Mouse (Mus musculus): ENCODE measurements at regions not wholly inside any gene's neighbourhood (a gene's known extent, or its start where the extent isn't known, plus 50 kb on each side); places are given as distances from the start of the nearest gene placed in this dataset.

GRCm38 (mm10) chr5:28903805-28904320 is 291.9 kb upstream of the Rnf32 start:
- DNase-seq (ENCODE audit: extremely low spot score in 1 of 2, low spot score in 2 of 2): no peak
- no peak for TF ChIP-seq CTCF (IDR thresholded peaks at IDR 0.05)
- intact Hi-C loops (cut with DNase I): no loop called here
- Histone ChIP-seq H3K27ac (no peak overlapping the region), H3K4me3 (no peak overlapping the region)

DNA sequence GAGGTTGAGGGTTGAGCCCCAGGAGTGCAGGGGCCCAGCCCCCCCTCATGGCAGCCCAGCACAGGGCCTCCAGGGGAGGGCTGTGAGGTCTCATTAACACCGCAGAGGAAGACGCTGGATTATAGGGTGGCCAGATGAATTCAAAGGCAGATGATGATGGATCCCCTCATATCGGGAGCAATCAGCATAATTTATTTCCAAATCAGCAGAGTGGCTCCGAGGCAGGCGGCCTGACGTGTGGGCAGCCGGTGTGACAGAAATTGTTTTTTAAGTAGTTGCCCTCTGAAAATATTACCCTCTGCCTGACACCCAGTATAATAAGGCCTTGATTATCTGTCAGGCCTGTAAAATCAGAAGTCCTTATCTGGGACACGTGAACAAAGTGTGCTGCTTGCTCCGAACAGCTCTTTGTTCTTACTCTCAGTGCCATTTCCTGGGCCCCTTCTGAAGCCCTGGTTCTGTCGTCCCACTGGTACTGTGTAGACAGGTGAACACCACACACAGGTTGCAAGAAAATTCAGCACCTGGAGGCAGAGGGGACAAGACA is 303.0 kb upstream of the Rnf32 start:
- TF ChIP-seq CTCF (IDR thresholded peaks at IDR 0.05): no peak
- intact Hi-C loops (cut with DNase I): no loop called here
- no peak overlapping the region for H3K27ac ChIP-seq

GRCm38 (mm10) chr5:28891988-28892387 is 303.8 kb upstream of the Rnf32 start:
- intact Hi-C loops (cut with DNase I): no loop called here
- DNase-seq (ENCODE audit: extremely low spot score in 1 of 2, low spot score in 2 of 2): no peak
- no peak overlapping the region for H3K4me3 ChIP-seq
- no peak overlapping the region for H3K27ac ChIP-seq
- TF ChIP-seq CTCF (IDR thresholded peaks at IDR 0.05): no peak

More for the DNA sequence above, 303.0 kb upstream of the Rnf32 start:
- DNase-seq (ENCODE audit: extremely low spot score in 1 of 2, low spot score in 2 of 2): no peak
- H3K4me3 ChIP-seq: no peak overlapping the region

DNA sequence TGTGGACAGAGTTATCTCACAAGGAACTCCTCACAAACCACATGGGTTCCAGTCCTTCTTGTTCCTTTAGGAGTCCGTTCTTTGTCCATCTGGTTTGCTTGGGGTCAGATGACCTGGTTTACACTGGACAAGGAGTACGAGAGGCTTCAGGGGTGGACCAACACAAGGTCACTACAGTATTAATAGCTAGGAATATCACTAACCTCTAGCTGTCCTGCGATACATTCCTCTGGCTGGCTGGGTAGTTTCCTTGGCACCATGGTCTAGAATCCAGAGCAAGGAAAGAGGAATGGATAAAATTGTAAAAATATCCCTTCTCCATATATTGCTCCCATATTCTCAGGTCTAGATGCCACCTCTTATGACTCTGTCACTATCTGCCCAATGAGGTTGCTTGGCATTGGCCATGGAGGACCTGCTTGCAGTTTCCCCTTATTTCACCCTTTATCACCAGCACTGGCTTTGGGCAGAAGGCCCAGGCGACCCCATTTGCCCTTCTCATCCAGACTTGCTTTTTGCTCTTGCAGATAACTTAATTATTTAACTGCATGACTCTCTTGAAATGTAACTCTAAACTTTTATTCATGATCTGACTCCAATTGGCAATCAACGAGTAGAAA is 310.9 kb upstream of the Rnf32 start:
- DNase-seq (ENCODE audit: extremely low spot score in 1 of 2, low spot score in 2 of 2): no peak
- intact Hi-C loops (cut with DNase I): no loop called here
- no peak for TF ChIP-seq CTCF (IDR thresholded peaks at IDR 0.05)
- no peak overlapping the region for H3K4me3 ChIP-seq
- H3K27ac ChIP-seq: no peak overlapping the region

DNA sequence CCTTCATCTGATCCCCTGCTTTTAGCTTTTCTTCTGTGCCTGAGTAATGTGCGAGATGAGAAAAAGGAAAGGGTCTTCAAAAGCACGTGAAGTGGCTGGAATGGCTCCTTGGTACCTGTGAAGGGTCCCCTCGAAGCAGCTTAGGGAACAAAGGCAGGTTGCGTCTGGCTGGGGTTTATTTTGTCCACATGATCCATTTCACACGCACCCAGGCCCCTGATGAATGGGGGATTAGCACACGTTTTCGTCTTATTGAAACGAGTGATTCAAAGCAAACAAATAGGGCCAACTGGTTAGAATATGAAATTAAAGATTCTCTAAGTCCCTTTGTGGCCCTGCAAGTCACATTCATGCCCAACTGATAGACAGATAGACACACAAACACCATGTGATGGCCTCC is 319.6 kb upstream of the Rnf32 start:
- H3K4me3 ChIP-seq: no peak overlapping the region
- H3K27ac ChIP-seq: no peak overlapping the region
- intact Hi-C loops (cut with DNase I): no loop called here
- no peak for DNase-seq (ENCODE audit: extremely low spot score in 1 of 2, low spot score in 2 of 2)
- TF ChIP-seq CTCF (IDR thresholded peaks at IDR 0.05): no peak

DNA sequence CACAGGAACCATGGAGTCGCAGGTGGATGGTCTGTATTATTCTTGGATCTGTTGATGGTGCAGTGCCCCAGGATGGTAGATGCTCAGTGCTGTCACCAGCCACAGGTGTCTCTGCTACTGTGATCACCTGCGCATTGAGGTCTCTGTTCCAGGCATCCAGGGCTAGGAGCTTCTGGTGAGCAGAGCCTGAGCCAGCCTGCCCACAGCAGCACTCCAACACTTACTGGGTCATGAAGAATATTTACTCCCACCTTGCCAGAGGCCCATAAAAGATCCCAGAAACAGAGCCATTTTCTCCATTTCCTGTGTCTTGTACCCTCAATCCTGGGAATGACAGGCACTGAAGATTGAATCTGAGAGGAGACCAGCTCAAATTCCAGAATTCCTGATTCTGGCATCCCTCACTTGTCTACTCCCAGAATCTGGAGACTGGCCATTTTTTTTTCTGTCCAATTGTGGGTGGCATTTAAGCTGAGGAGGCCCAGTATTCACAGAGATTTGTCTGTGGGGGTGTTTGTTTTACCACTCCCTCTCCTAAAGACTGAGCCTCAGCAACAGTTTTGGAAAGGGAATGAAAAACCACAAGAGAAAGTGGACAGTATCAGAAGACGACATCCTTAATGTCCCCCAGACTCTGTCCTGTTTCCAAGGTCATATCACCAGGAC is 322.1 kb upstream of the Rnf32 start:
- H3K27ac ChIP-seq: no peak overlapping the region
- no peak overlapping the region for H3K4me3 ChIP-seq
- no peak for TF ChIP-seq CTCF (IDR thresholded peaks at IDR 0.05)
- intact Hi-C loops (cut with DNase I): no loop called here
- DNase-seq (ENCODE audit: extremely low spot score in 1 of 2, low spot score in 2 of 2): no peak

DNA sequence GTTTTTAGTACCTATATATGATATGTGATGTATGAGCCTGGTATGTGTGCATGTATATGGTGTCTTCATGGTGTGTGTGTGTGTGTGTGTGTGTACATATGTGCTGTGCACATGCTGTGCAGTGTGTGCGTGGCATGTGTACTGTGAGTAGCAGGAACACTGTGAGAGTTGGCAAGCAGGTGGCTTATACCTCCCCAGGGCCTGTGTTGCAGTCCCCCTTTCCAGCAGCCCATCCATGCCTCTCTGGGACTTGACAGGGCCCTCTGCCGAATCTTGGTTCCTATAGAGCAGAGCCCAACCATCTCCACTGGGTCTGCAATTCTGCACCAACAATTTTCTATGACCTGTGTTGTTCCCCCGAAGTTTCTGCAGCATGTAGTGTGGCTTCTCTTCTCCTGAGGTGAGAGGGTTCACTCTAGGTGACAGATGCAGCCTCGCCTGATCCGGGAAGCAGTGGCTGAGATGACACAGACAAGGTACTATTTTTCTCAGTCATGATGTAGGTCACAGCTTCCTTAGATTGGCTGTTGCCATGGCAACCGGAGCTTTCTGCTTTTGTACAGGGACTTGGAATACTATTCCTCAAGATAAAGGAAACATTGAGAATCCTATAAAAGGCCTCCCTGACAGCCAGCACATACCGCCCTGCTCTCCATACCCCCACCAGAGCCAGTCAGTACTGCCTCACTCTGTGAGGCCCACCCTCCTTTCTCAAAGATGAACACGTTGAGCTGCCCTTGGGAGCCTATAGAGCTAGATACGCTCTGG is 336.0 kb upstream of the Rnf32 start:
- peak; percentile 66 to 80 for DNase-seq (ENCODE audit: extremely low spot score in 1 of 2, low spot score in 2 of 2)
- intact Hi-C loops (cut with DNase I): loop anchor here (5.0 kb wide), 1 partner anchor 392 kb away; the partner anchor contains the start of gene Shh
- Histone ChIP-seq H3K27ac (peak overlapping the region; percentile 59), H3K4me3 (no peak overlapping the region)
- TF ChIP-seq CTCF (IDR thresholded peaks at IDR 0.05): no peak

GRCm38 (mm10) chr5:28838141-28838925 is 357.5 kb upstream of the Rnf32 start:
- Histone ChIP-seq H3K27ac (no peak overlapping the region), H3K4me3 (no peak overlapping the region)
- no peak for TF ChIP-seq CTCF (IDR thresholded peaks at IDR 0.05)
- intact Hi-C loops (cut with DNase I): no loop called here
- no peak for DNase-seq (ENCODE audit: extremely low spot score in 1 of 2, low spot score in 2 of 2)

DNA sequence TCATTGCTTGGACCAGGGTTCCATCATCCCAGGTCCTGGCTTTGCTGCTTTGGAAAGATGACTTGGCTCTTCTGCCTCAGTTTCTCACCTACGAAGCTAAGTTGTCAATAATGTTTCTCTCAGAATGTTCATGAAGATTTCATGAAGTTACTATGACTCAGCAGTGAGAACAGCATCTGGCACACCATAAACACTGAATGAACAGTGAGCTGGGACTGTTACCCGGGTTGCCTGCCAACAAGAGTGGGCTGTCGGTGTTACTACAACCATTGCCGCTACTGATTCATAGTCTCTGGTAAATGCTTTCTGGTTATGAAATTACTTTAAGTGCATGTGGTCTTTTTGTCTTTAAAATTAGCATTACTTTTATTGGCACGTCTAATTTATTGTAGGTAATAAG is 352.0 kb upstream of the Shh start:
- TF ChIP-seq CTCF (IDR thresholded peaks at IDR 0.05): no peak; the same call in 1 of the 2 replicates
- no peak overlapping the region for H3K4me3 ChIP-seq
- peak; percentile 41 to 62 for DNase-seq (ENCODE audit: extremely low spot score in 1 of 2, low spot score in 2 of 2)
- intact Hi-C loops (cut with DNase I): loop anchor here (1.0 kb wide), 1 partner anchor 115 kb away; no protein-coding TSS in a partner anchor
- no peak overlapping the region for H3K27ac ChIP-seq

GRCm38 (mm10) chr5:28807950-28808349 is 340.9 kb upstream of the Shh start:
- Histone ChIP-seq H3K4me3 (no peak overlapping the region), H3K27ac (no peak overlapping the region)
- no peak for DNase-seq (ENCODE audit: extremely low spot score in 1 of 2, low spot score in 2 of 2)
- no peak for TF ChIP-seq CTCF (IDR thresholded peaks at IDR 0.05)
- intact Hi-C loops (cut with DNase I): no loop called here

- Histone ChIP-seq H3K4me3 (no peak overlapping the region), H3K27ac (no peak overlapping the region)
- no peak for DNase-seq (ENCODE audit: extremely low spot score in 1 of 2, low spot score in 2 of 2)
- TF ChIP-seq CTCF (IDR thresholded peaks at IDR 0.05): no peak
- intact Hi-C loops (cut with DNase I): no loop called here
Measured at GRCm38 (mm10) chr5:28799464-28799863, 332.4 kb upstream of the Shh start.

Data from left cerebral cortex, adult 2 months (tissue).